Mouse (Mus musculus): ENCODE data around the gene Fbxo41.

- no peak for TF ChIP-seq POLR2A (IDR thresholded peaks at IDR 0.05; ENCODE audit: control insufficient read depth, extremely low read depth, insufficient read depth, low read length, poor library complexity)
- TF ChIP-seq CTCF (IDR thresholded peaks at IDR 0.05; ENCODE audit: borderline replicate concordance, control insufficient read depth, extremely low read depth, insufficient read depth, low read length, poor library complexity) = no peak
Measured at GRCm38 (mm10) chr6:85471962-85472361, 30.8 kb downstream of the Fbxo41 start.

Measured in thymus, adult 2 months (tissue).